Mouse (Mus musculus) frontal cortex, adult 2 months (tissue): ENCODE measurements around the gene Ldlrad3. TPM values are rescaled to one million over a fixed set of nuclear protein-coding genes. Genes with fewer than 3 reads are reported as not detected.
A peak's percentile ranks its signal among the peaks of the same experiment; 100 is the strongest.

Experiments
- DNase-seq, 2 experiments: peaks; one replicate each; pipeline ENCODE4 v3.0.0; 2022; ENCODE audit warnings: low spot score in 1 of 2; ENCODE audit errors: extremely low spot score in 1 of 2
- polyA plus RNA-seq: library from polyadenylated mRNA; depleted of rRNA; stranded (reverse); fragments of >200 nt; gene quantifications from 2 replicates; pipeline ENCODE4 v1.2.3, GENCODE M21; 2012; rRNA removed

Gene Ldlrad3
- 11.0 and 12.1 TPM in 2 replicates for polyA plus RNA-seq

GRCm38 (mm10) chr2:102185951-102186561 is at the start of gene Ldlrad3:
Ldlrad3 (minus strand) TSS chr2:102186385.
- DNase-seq = peak; percentile 44 to 84

GRCm38 (mm10) chr2:102231470-102231869 is 45.3 kb upstream of the Ldlrad3 start:
- DNase-seq = no peak

GRCm38 (mm10) chr2:102229126-102229525 is 42.9 kb upstream of the Ldlrad3 start:
- DNase-seq = no peak

- no peak for DNase-seq
Observed at GRCm38 (mm10) chr2:102228331-102228730, 42.1 kb upstream of the Ldlrad3 start.

- DNase-seq = no peak
Observed at GRCm38 (mm10) chr2:102227839-102228238, 41.7 kb upstream of the Ldlrad3 start.

- DNase-seq = no peak
Observed at GRCm38 (mm10) chr2:102226274-102226673, 40.1 kb upstream of the Ldlrad3 start.

GRCm38 (mm10) chr2:102223355-102224128 is 37.4 kb upstream of the Ldlrad3 start:
- DNase-seq = no peak

GRCm38 (mm10) chr2:102222749-102223148 is 36.6 kb upstream of the Ldlrad3 start:
- DNase-seq = no peak

- no peak for DNase-seq
Observed at GRCm38 (mm10) chr2:102216817-102217216, 30.6 kb upstream of the Ldlrad3 start.

GRCm38 (mm10) chr2:102212096-102212495 is 25.9 kb upstream of the Ldlrad3 start:
- no peak for DNase-seq

- DNase-seq = no peak
Observed at GRCm38 (mm10) chr2:102205672-102206399, 19.7 kb upstream of the Ldlrad3 start.

- DNase-seq = no peak
Observed at GRCm38 (mm10) chr2:102203478-102203877, 17.3 kb upstream of the Ldlrad3 start.

GRCm38 (mm10) chr2:102202211-102202770 is 16.1 kb upstream of the Ldlrad3 start:
- no peak for DNase-seq

- DNase-seq = no peak
Observed at GRCm38 (mm10) chr2:102201198-102201948, 15.2 kb upstream of the Ldlrad3 start.

GRCm38 (mm10) chr2:102197332-102197731 is 11.1 kb upstream of the Ldlrad3 start:
- DNase-seq = no peak

- no peak for DNase-seq
Observed at GRCm38 (mm10) chr2:102196709-102197108, 10.5 kb upstream of the Ldlrad3 start.

- no peak for DNase-seq
Observed at GRCm38 (mm10) chr2:102195494-102195893, 9.3 kb upstream of the Ldlrad3 start.

- DNase-seq = no peak
Observed at GRCm38 (mm10) chr2:102194247-102194646, 8.1 kb upstream of the Ldlrad3 start.

GRCm38 (mm10) chr2:102192943-102193820 is 7.0 kb upstream of the Ldlrad3 start:
- DNase-seq = no peak
